Mouse (Mus musculus): ENCODE data around the gene Olfr807.

DNA sequence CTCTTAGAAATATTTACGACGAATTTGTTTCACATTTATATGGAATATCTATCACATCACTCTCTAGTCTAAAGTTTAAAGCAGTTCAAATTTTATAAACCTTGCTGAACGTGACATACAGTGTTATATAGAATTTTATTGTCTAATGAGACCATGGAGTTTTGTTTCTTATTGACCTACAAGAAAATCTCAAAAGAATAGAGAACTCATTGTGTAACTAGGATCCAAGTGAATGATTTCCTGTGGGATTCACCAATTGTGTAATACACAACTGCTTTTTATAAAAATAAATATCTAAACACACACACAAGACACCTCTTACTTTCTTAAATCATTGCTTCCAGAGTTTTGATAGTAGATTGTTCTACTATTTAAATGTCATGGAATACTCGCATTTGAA, 46.7 kb upstream of the Olfr807 start, which contains the start of gene Olfr811:
- TF ChIP-seq USF1 (IDR thresholded peaks at IDR 0.05; ENCODE audit: low read depth, low read length) (no peak), E2F4 (IDR thresholded peaks at IDR 0.05; ENCODE audit: borderline replicate concordance, low read depth, low read length) (no peak), POLR2A (IDR thresholded peaks at IDR 0.05; ENCODE audit: control insufficient read depth in 1 of 2, insufficient read depth in 1 of 2, low read depth in 1 of 2, low read length in 2 of 2, poor library complexity in 1 of 2) (no peak), CTCF (IDR thresholded peaks at IDR 0.05 in 2 of 3, conservative IDR thresholded peaks at IDR 0.05 in 1 of 3; ENCODE audit: control insufficient read depth in 1 of 3, insufficient read depth in 1 of 3, low read depth in 2 of 3, low read length in 3 of 3, poor library complexity in 1 of 3, severe bottlenecking in 1 of 3) (no peak)
